In the genomic region with DNA sequence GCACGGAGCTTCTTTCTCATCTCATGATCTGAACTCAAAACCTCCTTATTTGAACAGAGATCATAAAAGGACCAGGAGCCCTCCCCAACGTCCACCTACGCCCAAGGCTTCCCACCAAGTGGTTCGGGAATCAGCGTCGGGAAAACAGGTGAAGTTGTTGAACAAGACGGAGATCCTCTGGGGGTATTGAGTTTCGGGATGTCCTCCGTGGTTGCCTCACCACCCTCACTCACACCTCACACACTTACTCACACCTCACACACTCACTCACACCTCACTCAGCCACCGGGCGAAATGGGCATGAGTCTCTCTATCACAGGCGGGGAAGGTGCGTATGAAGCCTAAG, we compare ENCODE assay signal across 8 mouse cellular contexts. TPM values are rescaled to one million over a fixed set of nuclear protein-coding genes. Genes with fewer than 3 reads are reported as not detected.
DNase-seq lines count a peak whose midpoint lies in the region; ATAC-seq and TF ChIP-seq lines count a peak whose summit lies in the region.

No protein-coding gene starts in this region.

- ATAC-seq in heart, embryonic 15.5 days (replicated peaks; ENCODE audit: insufficient number of reproducible peaks, insufficient read depth, low FRiP score, low read depth): no peak
- ATAC-seq in hindbrain, embryonic 14.5 days (ENCODE audit: low FRiP score): no peak
- no peak for ATAC-seq in midbrain, embryonic 14.5 days (ENCODE audit: low FRiP score, low TSS enrichment)
- no peak for ATAC-seq in monocyte, adult 5-6 weeks (replicated peaks; ENCODE audit: insufficient number of reproducible peaks, low FRiP score, low TSS enrichment, poor library complexity, severe bottlenecking)

- no peak for TF ChIP-seq POLR2A in MEL (IDR thresholded peaks at IDR 0.05; ENCODE audit: control insufficient read depth in 1 of 2, insufficient read depth in 1 of 2, low read depth in 1 of 2, low read length in 2 of 2, poor library complexity in 1 of 2)

- no peak for TF ChIP-seq CTCF in MEL (IDR thresholded peaks at IDR 0.05 in 2 of 3, conservative IDR thresholded peaks at IDR 0.05 in 1 of 3; ENCODE audit: control insufficient read depth in 1 of 3, insufficient read depth in 1 of 3, low read depth in 2 of 3, low read length in 3 of 3, poor library complexity in 1 of 3, severe bottlenecking in 1 of 3)

- no peaks in the 10 kb centered on the region for H3K79me2 ChIP-seq in MEL (ENCODE audit: control insufficient read depth, insufficient read depth, low read length, poor library complexity)

- peak overlapping the region; percentile 62 for H3K4me2 ChIP-seq in heart, embryonic 15.5 days
- H3K4me2 ChIP-seq in hindbrain, embryonic 14.5 days (replicated peaks): 0 out of 2 replicates have a peak overlapping the region, but pooled peaks have one; percentile 21
- peak overlapping the region; percentile 30 for H3K4me2 ChIP-seq in midbrain, embryonic 14.5 days (ENCODE audit: low read length)

- H3K9me3 ChIP-seq in heart, embryonic 15.5 days (replicated peaks): no peaks in the 10 kb centered on the region
- no peaks in the 10 kb centered on the region for H3K9me3 ChIP-seq in MEL (replicated peaks; ENCODE audit: insufficient read depth, low read length)
- H3K9me3 ChIP-seq in hindbrain, embryonic 14.5 days (ENCODE audit: control insufficient read depth, low read length): no peaks in the 10 kb centered on the region
- H3K9me3 ChIP-seq in midbrain, embryonic 14.5 days (ENCODE audit: control insufficient read depth, low read length): no peaks in the 10 kb centered on the region

- no peak overlapping the region for H3K9ac ChIP-seq in heart, embryonic 15.5 days
- peak overlapping the region; percentile 44 for H3K9ac ChIP-seq in MEL (ENCODE audit: control insufficient read depth, low read depth, low read length, poor library complexity, severe bottlenecking)
- H3K9ac ChIP-seq in hindbrain, embryonic 14.5 days: no peak overlapping the region
- no peak overlapping the region for H3K9ac ChIP-seq in midbrain, embryonic 14.5 days (replicated peaks; ENCODE audit: low read length)

- H3K27me3 ChIP-seq in heart, embryonic 15.5 days: peaks cover 70% of the 10 kb centered on the region
- peaks cover 2 to 6% of the 10 kb centered on the region in 2 experiments; a peak in 3 of 4 replicates for H3K27me3 ChIP-seq in MEL (ENCODE audit: control insufficient read depth in 1 of 2, insufficient read depth in 2 of 2, low read length in 2 of 2)
- peaks cover 94% of the 10 kb centered on the region for H3K27me3 ChIP-seq in hindbrain, embryonic 14.5 days (ENCODE audit: control insufficient read depth, insufficient read depth, low read length)
- H3K27me3 ChIP-seq in midbrain, embryonic 14.5 days (ENCODE audit: control insufficient read depth, insufficient read depth, low read length): peaks cover 85% of the 10 kb centered on the region

- H3K36me3 ChIP-seq in heart, embryonic 15.5 days: no peaks in the 10 kb centered on the region
- peaks cover 0 to 11% of the 10 kb centered on the region in 2 experiments; a peak in 2 of 4 replicates for H3K36me3 ChIP-seq in MEL (ENCODE audit: control insufficient read depth in 1 of 2, insufficient read depth in 2 of 2, low read length in 2 of 2)
- no peaks in the 10 kb centered on the region for H3K36me3 ChIP-seq in hindbrain, embryonic 14.5 days (replicated peaks; ENCODE audit: control insufficient read depth, insufficient read depth)
- H3K36me3 ChIP-seq in midbrain, embryonic 14.5 days (ENCODE audit: control insufficient read depth, insufficient read depth, low read length): no peaks in the 10 kb centered on the region

- no peak for TF ChIP-seq EP300 in MEL (IDR thresholded peaks at IDR 0.05; ENCODE audit: low read depth in 1 of 2, low read length in 2 of 2)

- TF ChIP-seq RAD21 in MEL (IDR thresholded peaks at IDR 0.05; ENCODE audit: low read depth, low read length): no peak

- H3K4me3 ChIP-seq in heart, embryonic 15.5 days: peak overlapping the region; percentile 35
- H3K4me3 ChIP-seq in MEL (ENCODE audit: control insufficient read depth in 1 of 2, insufficient read depth in 1 of 2, low read depth in 2 of 2, low read length in 2 of 2): peak overlapping the region; percentile 47 to 58
- H3K4me3 ChIP-seq in hindbrain, embryonic 14.5 days (replicated peaks; ENCODE audit: low read length): peak overlapping the region; percentile 13
- H3K4me3 ChIP-seq in midbrain, embryonic 14.5 days (replicated peaks; ENCODE audit: low read depth, low read length): no peak overlapping the region; the same call in 1 of the 2 replicates

- H3K27ac ChIP-seq in heart, embryonic 15.5 days: no peak overlapping the region
- H3K27ac ChIP-seq in MEL (ENCODE audit: control insufficient read depth, low read depth, low read length): no peak overlapping the region
- H3K27ac ChIP-seq in hindbrain, embryonic 14.5 days: no peak overlapping the region
- no peak overlapping the region for H3K27ac ChIP-seq in midbrain, embryonic 14.5 days (replicated peaks; ENCODE audit: low read depth, low read length)

- peaks cover 19% of the 10 kb centered on the region for H3K4me1 ChIP-seq in heart, embryonic 15.5 days (replicated peaks)
- peaks cover 0 to 16% of the 10 kb centered on the region in 2 experiments; a peak in 1 of 4 replicates for H3K4me1 ChIP-seq in MEL (ENCODE audit: control insufficient read depth in 1 of 2, insufficient read depth in 2 of 2, low read length in 2 of 2)
- no peaks in the 10 kb centered on the region for H3K4me1 ChIP-seq in hindbrain, embryonic 14.5 days (replicated peaks; ENCODE audit: control insufficient read depth, insufficient read depth, low read length)
- 0 out of 2 replicates have a peak, but pooled peaks cover 3% of the 10 kb centered on the region for H3K4me1 ChIP-seq in midbrain, embryonic 14.5 days (ENCODE audit: control insufficient read depth, insufficient read depth, low read length)

- 2% methylated on average over 13 of the region's 13 CpGs for WGBS in heart, embryonic 15.5 days
- WGBS in hindbrain, embryonic 14.5 days: 2% methylated on average over 13 of the region's 13 CpGs
- 1% methylated on average over 13 of the region's 13 CpGs for WGBS in midbrain, embryonic 14.5 days

- no peak for DNase-seq in heart, adult 8-10 months (ENCODE audit: low spot score)
- no peak for DNase-seq in MEL (ENCODE audit: low read depth, low spot score)
- no peak for DNase-seq in hindbrain, embryonic 14.5 days (ENCODE audit: low spot score)
- no peak for DNase-seq in midbrain, embryonic 14.5 days
- no peak for DNase-seq in gastrocnemius, adult 8-10 months (ENCODE audit: low spot score in 2 of 2)
- no peak for DNase-seq in T-cell, adult 2 months (ENCODE audit: low spot score)

RNA-seq across cellular contexts. Expression of gene Prss16, which starts 12.7 kb away (rescaled TPM):
- 9.5 and 113 TPM in 2 replicates for polyA plus RNA-seq in heart, embryonic 15.5 days (2015; fragmentation: Nextera tagmentation; extraction: Ambion mirVana)
- under 1 TPM in 1 of 4 experiments, not detected in 3; 0.22 TPM for total RNA-seq in heart, adult 8-10 months (2022)
- not detected in 2 replicates for total RNA-seq in MEL (2012; rRNA removed)
- under 1 TPM in 1 of 2 experiments, not detected in 1; 0.47 TPM for polyA plus RNA-seq in MEL (2012; ENCODE audit: insufficient read depth in 1 of 2, insufficient read length in 2 of 2, low read depth in 1 of 2, low replicate concordance in 2 of 2, missing spikeins in 1 of 2)
- not detected in 2 replicates for polyA plus RNA-seq in hindbrain, embryonic 14.5 days (2014; fragmentation: Nextera tagmentation; extraction: Ambion mirVana)
- not detected in 2 replicates for polyA plus RNA-seq in midbrain, embryonic 14.5 days (2014; fragmentation: Nextera tagmentation; extraction: Ambion mirVana)
- total RNA-seq in gastrocnemius, adult 8-10 months (2022): not detected
- total RNA-seq in monocyte, adult 5-6 weeks (2017): 0.10 to 0.64 TPM in 2 of 3 replicates, not detected in the other

RNA-seq across cellular contexts. Expression of gene Pom121l2, which starts 15.8 kb away (rescaled TPM):
- not detected in 2 replicates for polyA plus RNA-seq in heart, embryonic 15.5 days (2015; fragmentation: Nextera tagmentation; extraction: Ambion mirVana)
- total RNA-seq in heart, adult 8-10 months (2022): not detected
- total RNA-seq in MEL (2012; rRNA removed): not detected in 2 replicates
- not detected for polyA plus RNA-seq in MEL (2012; ENCODE audit: insufficient read depth in 1 of 2, insufficient read length in 2 of 2, low read depth in 1 of 2, low replicate concordance in 2 of 2, missing spikeins in 1 of 2)
- polyA plus RNA-seq in hindbrain, embryonic 14.5 days (2014; fragmentation: Nextera tagmentation; extraction: Ambion mirVana): not detected in 2 replicates
- polyA plus RNA-seq in midbrain, embryonic 14.5 days (2014; fragmentation: Nextera tagmentation; extraction: Ambion mirVana): not detected in 2 replicates
- not detected for total RNA-seq in gastrocnemius, adult 8-10 months (2022)
- 0.32 to 0.78 TPM in 2 of 3 replicates, not detected in the other for total RNA-seq in monocyte, adult 5-6 weeks (2017)

RNA-seq across cellular contexts. Expression of gene Hist1h2ah, which starts 38.6 kb away (rescaled TPM):
- 3.5 TPM in 1 of 2 replicates, not detected in the other for polyA plus RNA-seq in heart, embryonic 15.5 days (2015; fragmentation: Nextera tagmentation; extraction: Ambion mirVana)
- 10 to 100 TPM in 2 of 4 experiments, 1 to 10 TPM in 2; 1.7 to 11.1 (median 9.1) TPM for total RNA-seq in heart, adult 8-10 months (2022)
- total RNA-seq in MEL (2012; rRNA removed): 1,264 and 1,284 TPM in 2 replicates
- polyA plus RNA-seq in MEL (2012; ENCODE audit: insufficient read depth in 1 of 2, insufficient read length in 2 of 2, low read depth in 1 of 2, low replicate concordance in 2 of 2, missing spikeins in 1 of 2): 1 to 10 TPM in 1 of 2 experiments, not detected in 1; 3.7 TPM
- 8.0 TPM in 1 of 2 replicates, not detected in the other for polyA plus RNA-seq in hindbrain, embryonic 14.5 days (2014; fragmentation: Nextera tagmentation; extraction: Ambion mirVana)
- polyA plus RNA-seq in midbrain, embryonic 14.5 days (2014; fragmentation: Nextera tagmentation; extraction: Ambion mirVana): not detected in 2 replicates
- total RNA-seq in gastrocnemius, adult 8-10 months (2022): 1 to 10 TPM in 3 of 4 experiments, not detected in 1; 3.0 to 6.5 (median 5.3) TPM
- total RNA-seq in monocyte, adult 5-6 weeks (2017): 11.3 to 37.5 TPM in 2 of 3 replicates, not detected in the other

RNA-seq across cellular contexts. Expression of gene Hist1h2bk, which starts 38.9 kb away (rescaled TPM):
- 1.6 and 1.7 TPM in 2 replicates for polyA plus RNA-seq in heart, embryonic 15.5 days (2015; fragmentation: Nextera tagmentation; extraction: Ambion mirVana)
- 10 to 100 TPM in 1 of 4 experiments, 1 to 10 TPM in 3; 4.6 to 13.2 (median 8.3) TPM for total RNA-seq in heart, adult 8-10 months (2022)
- 2,495 and 3,316 TPM in 2 replicates for total RNA-seq in MEL (2012; rRNA removed)
- polyA plus RNA-seq in MEL (2012; ENCODE audit: insufficient read depth in 1 of 2, insufficient read length in 2 of 2, low read depth in 1 of 2, low replicate concordance in 2 of 2, missing spikeins in 1 of 2): 1 to 10 TPM in 1 of 2 experiments, not detected in 1; 5.7 TPM
- polyA plus RNA-seq in hindbrain, embryonic 14.5 days (2014; fragmentation: Nextera tagmentation; extraction: Ambion mirVana): 1.5 and 1.6 TPM in 2 replicates
- 0.86 and 1.1 TPM in 2 replicates for polyA plus RNA-seq in midbrain, embryonic 14.5 days (2014; fragmentation: Nextera tagmentation; extraction: Ambion mirVana)
- total RNA-seq in gastrocnemius, adult 8-10 months (2022): 1 to 10 TPM in 1 of 4 experiments, under 1 TPM in 1, not detected in 2; 0.75 to 7.0 TPM
- total RNA-seq in monocyte, adult 5-6 weeks (2017): 6.8 to 12.3 TPM (median 11.3 TPM) in 3 replicates

RNA-seq across cellular contexts. Expression of gene Hist1h4i, which starts 44.3 kb away (rescaled TPM):
- 8.6 and 12.1 TPM in 2 replicates for polyA plus RNA-seq in heart, embryonic 15.5 days (2015; fragmentation: Nextera tagmentation; extraction: Ambion mirVana)
- total RNA-seq in heart, adult 8-10 months (2022): 10 to 100 TPM; 11.6 to 17.7 (median 15.2) TPM
- 1,065 and 1,370 TPM in 2 replicates for total RNA-seq in MEL (2012; rRNA removed)
- 10 to 100 TPM in 1 of 2 experiments, not detected in 1; 10.4 TPM for polyA plus RNA-seq in MEL (2012; ENCODE audit: insufficient read depth in 1 of 2, insufficient read length in 2 of 2, low read depth in 1 of 2, low replicate concordance in 2 of 2, missing spikeins in 1 of 2)
- polyA plus RNA-seq in hindbrain, embryonic 14.5 days (2014; fragmentation: Nextera tagmentation; extraction: Ambion mirVana): 6.0 and 6.2 TPM in 2 replicates
- polyA plus RNA-seq in midbrain, embryonic 14.5 days (2014; fragmentation: Nextera tagmentation; extraction: Ambion mirVana): 6.6 and 6.8 TPM in 2 replicates
- total RNA-seq in gastrocnemius, adult 8-10 months (2022): 10 to 100 TPM; 28.5 to 37.8 (median 35.7) TPM
- total RNA-seq in monocyte, adult 5-6 weeks (2017): 13.3 to 29.5 TPM (median 23.6 TPM) in 3 replicates

Comparison
In these comparisons a context has a peak if more than half of its experiments do, and no peak if none do; other contexts are left out.
1. RNA of gene Hist1h2ah, which starts 38.6 kb away (total RNA-seq): 1,264 to 1,284 TPM in MEL; 1.7 to 11.1 TPM in heart, adult 8-10 months, 3.0 to 6.5 TPM in gastrocnemius, adult 8-10 months and 11.3 to 37.5 TPM in monocyte, adult 5-6 weeks; every median in the first group is over 10 times any median in the second.
2. Peak in every context shown above with its lines, with median percentiles within 50 percentile points of each other: H3K4me2 ChIP-seq.